Mouse (Mus musculus): ENCODE data around the gene Morc2a.

Morc2a gene

GRCm38 (mm10) chr11:3684232-3684631 lies 35.2 kb downstream of the Morc2a start:
- DNase-seq (ENCODE audit: low read depth, low spot score): peak; percentile 79

GRCm38 (mm10) chr11:3684723-3685430 lies 35.9 kb downstream of the Morc2a start:
- no peak for DNase-seq (ENCODE audit: low read depth, low spot score)

GRCm38 (mm10) chr11:3685431-3685830 lies 36.4 kb downstream of the Morc2a start:
- no peak for DNase-seq (ENCODE audit: low read depth, low spot score)

GRCm38 (mm10) chr11:3686318-3686717 lies 37.3 kb downstream of the Morc2a start:
- DNase-seq (ENCODE audit: low read depth, low spot score): no peak

- DNase-seq (ENCODE audit: low read depth, low spot score): no peak
These were observed 37.9 kb downstream of the Morc2a start for GRCm38 (mm10) chr11:3686885-3687284.

GRCm38 (mm10) chr11:3691746-3692145 lies 42.8 kb downstream of the Morc2a start:
- DNase-seq (ENCODE audit: low read depth, low spot score): no peak

GRCm38 (mm10) chr11:3696086-3696616 lies 47.2 kb downstream of the Morc2a start:
- peak; percentile 35 for DNase-seq (ENCODE audit: low read depth, low spot score)

- DNase-seq (ENCODE audit: low read depth, low spot score): peak; percentile 12
These were observed 48.5 kb downstream of the Morc2a start for GRCm38 (mm10) chr11:3697441-3697840.

- DNase-seq (ENCODE audit: low read depth, low spot score): no peak
These were observed 54.4 kb downstream of the Morc2a start for GRCm38 (mm10) chr11:3703089-3703992.

- DNase-seq (ENCODE audit: low read depth, low spot score): no peak
These were observed 55.4 kb downstream of the Morc2a start for GRCm38 (mm10) chr11:3704404-3704803.

GRCm38 (mm10) chr11:3707057-3707456 lies 58.1 kb downstream of the Morc2a start:
- no peak for DNase-seq (ENCODE audit: low read depth, low spot score)

GRCm38 (mm10) chr11:3710203-3710602 lies 61.2 kb downstream of the Morc2a start:
- no peak for DNase-seq (ENCODE audit: low read depth, low spot score)

GRCm38 (mm10) chr11:3714486-3714885 lies 65.5 kb downstream of the Morc2a start:
- peak; percentile 63 for DNase-seq (ENCODE audit: low read depth, low spot score)

GRCm38 (mm10) chr11:3716662-3717061 lies 67.7 kb downstream of the Morc2a start:
- DNase-seq (ENCODE audit: low read depth, low spot score): no peak

- no peak for DNase-seq (ENCODE audit: low read depth, low spot score)
These were observed 73.0 kb downstream of the Morc2a start for GRCm38 (mm10) chr11:3722036-3722435.

GRCm38 (mm10) chr11:3722861-3723260 lies 73.9 kb downstream of the Morc2a start:
- DNase-seq (ENCODE audit: low read depth, low spot score): no peak

- DNase-seq (ENCODE audit: low read depth, low spot score): no peak
These were observed 74.9 kb downstream of the Morc2a start for GRCm38 (mm10) chr11:3723910-3724309.

GRCm38 (mm10) chr11:3724726-3725125 lies 75.7 kb downstream of the Morc2a start:
- DNase-seq (ENCODE audit: low read depth, low spot score): peak; percentile 5

- no peak for DNase-seq (ENCODE audit: low read depth, low spot score)
These were observed 76.5 kb downstream of the Morc2a start for GRCm38 (mm10) chr11:3725331-3726054.

GRCm38 (mm10) chr11:3727438-3728105 lies 78.6 kb downstream of the Morc2a start:
- no peak for DNase-seq (ENCODE audit: low read depth, low spot score)

GRCm38 (mm10) chr11:3731469-3731868 lies 82.5 kb downstream of the Morc2a start:
- no peak for DNase-seq (ENCODE audit: low read depth, low spot score)

Data from 3T3-L1 (cell line).